Mouse (Mus musculus) thymus, adult 18-20 months (tissue): ENCODE data around the gene Ipo4.

Source experiments
- DNase-seq, 2 experiments: peaks; one replicate each; pipeline ENCODE4 v3.0.0; 2022; ENCODE audit warnings: mixed read lengths in 2 of 2

Ipo4 gene

DNA sequence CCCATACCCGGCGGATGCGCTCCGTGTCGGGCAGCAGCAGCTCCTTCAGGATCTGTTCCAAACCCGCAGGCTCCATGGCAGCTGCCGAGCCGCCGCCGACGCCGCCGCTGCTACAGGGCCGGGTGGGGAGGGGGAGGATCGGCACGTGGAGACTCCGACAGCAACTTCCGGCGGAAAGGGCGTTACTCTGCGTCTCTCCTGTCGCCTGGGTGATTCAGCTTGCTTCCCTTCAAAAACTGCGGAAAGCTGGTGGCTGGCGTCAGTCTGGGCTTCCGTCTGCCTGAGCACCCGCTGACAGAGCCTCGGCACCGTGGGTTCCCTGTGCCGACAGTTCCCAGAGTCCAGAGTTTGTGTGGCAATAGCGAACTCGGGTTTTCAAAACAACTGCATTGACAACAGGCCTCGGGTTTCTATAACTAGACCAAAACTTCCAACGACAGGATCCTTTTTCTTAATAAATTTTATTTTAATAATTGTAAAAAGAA lies at the start of gene Ipo4:
Ipo4 (minus strand) TSS at position 435 of the 485 bp plus-strand sequence.
- peak; percentile 80 to 84 for DNase-seq

DNA sequence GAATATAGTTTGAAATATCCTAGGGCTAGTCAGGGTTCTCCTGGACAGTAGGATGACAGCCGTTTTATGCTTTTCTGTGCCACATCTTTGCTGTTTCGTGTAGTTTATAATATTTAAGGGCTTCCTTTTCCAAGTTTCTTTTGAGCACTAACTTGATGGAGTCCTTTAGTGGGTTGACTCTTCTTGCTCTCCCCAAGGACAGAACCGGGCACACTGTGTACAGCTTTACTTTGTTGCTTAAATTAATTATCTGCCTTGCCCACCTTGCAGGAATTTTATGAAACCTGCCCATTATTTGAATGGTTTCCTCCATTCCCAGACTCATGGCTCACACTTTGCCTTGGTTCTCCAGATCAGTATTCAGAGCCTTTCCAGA lies 46.3 kb upstream of the Ipo4 start:
- DNase-seq = no peak

DNA sequence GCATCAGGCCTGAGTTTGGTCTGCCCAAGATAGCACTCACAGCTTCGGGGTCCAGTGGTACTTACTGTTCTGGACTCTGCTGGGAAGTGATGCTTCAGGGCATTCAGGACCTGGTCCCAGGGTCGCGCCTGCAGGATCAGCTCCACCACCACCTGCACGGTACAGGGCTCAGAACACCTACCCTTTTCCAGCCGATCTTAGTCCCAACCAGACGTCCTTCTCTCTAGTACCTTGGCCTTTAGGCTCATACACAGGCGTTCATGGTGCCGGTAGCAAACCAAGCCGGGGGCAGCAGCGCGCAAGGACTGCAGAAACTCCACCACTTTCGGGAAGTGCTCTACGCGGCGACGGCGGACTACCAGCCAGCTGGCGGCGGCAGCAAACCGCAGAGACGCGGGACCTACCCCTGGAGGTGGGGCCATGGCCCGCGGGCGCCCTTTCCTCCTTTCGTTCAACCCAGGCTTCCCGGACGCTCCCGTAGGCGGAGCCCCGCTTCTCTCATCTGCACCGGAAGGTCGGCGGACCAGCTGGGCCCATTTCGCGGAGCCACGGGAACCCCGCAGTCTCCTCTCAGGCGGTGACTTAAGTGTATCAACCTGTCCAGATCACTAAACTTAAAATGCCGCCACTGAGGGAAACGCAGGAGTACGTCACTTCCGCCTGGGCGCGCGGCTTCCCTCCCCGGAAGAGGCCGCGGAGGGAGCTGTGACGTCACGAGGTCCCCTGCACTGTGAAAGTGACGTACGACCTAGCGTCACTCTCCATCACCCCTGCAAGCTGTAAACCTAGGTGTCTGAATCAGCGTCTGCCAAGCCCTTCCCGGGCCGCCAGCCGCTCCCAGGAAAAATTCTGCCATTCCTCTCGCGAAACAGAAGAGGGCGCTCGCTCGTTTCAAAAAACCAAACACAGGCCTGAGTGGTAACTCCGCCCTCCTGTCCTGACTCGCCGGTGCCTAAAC lies 45.7 kb upstream of the Ipo4 start, which contains the start of gene Tinf2:
Tinf2 (minus strand) TSS at position 661 of the 958 bp plus-strand sequence.
- peak; percentile 86 to 91 for DNase-seq

DNA sequence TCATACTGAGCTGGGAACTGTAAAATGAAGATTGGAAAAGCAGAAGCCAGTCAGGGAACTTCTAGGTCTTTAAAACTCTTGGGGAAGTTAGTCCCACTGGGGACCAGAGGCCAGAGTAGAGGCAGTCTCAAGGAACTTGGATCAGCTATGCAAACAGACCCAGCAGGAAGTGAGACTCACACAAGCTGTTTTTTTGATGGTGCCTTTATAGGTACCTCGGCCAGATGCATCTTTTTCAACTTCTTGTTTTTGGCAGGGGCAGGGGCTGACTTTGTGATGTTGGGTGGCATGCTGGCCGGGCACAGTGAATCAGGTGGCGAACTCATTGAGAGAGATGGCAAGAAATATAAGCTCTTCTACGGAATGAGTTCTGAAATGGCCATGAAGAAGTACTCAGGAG lies 41.9 kb upstream of the Ipo4 start:
- no peak for DNase-seq

DNA sequence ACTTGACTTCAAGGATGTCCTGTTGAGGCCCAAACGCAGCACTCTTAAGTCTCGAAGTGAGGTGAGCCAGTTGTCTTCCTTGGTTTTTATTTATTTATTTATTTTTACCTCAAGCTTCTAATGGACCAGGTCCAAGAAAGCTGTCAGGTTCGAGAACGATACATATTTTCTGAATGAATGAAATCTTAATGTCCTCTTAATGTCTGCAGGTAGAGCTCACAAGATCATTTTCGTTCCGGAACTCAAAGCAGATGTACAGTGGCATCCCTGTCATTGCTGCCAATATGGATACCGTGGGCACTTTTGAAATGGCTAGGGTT lies 36.9 kb upstream of the Ipo4 start:
- no peak for DNase-seq

DNA sequence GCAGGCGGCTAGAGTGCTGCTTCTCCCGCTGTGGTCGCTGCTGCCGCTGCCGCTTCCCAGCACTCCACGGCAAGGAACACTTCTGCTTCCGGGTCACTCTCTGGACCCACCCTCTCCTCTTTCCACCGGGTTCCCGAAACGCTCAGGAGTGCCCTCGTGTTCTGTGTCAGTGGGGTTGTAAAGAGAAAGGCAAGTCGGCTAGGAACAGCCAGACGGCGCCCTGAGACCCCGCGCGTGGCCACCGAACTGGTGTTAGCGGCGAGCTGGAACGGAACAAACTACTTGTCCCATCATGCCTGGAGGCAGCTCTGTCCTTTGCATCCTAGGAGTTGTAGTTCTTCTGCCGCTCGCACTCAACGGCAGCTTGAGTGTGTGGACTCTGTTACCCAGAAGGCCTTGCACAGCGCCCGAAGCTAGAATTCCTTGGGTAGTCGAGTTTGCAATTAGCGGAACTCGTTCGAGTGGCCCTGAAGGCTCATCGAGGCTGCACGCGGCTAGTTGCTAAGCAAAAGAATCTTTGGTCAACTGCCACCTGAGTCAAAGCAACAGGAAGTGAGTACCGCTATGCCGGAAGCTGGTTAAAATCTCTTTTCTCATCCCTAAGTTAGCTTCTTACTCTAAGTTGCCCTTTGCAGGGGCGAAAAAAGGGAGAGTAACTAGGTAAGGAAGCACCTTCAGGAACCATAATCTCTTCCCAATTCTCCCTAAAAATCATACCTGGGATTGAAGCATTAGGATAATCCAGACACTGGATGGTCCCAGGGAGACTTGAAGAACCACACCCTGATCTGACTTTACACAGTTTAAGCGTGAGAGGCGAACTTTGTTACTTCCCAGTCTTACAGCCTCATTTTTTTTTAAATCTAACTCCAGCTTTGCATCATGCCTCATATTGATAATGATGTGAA lies 36.3 kb upstream of the Ipo4 start, which contains the start of the genes Gmpr2 and Nedd8:
Gmpr2 (plus strand) TSS at position 109 of the 908 bp plus-strand sequence.
Nedd8 (minus strand) TSS at position 292 of the 908 bp plus-strand sequence.
- DNase-seq = peak; percentile 83 to 89

DNA sequence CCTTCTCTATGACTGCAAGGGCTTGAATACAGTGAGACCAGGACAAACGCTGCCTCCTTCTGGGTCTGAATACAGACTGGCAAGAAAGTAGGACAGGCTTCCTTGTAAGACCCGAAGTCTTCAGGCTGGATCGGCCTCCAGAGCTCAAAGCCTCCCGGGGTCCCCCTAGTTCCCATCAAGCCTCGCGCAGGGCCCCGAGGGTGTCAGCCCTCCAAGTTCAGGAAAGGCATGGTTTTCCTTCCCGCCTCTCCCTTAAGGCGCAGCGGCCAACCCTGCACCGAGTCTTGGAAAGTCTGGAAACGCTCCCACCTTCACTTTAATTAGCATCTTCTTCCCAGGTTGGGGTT lies 35.7 kb upstream of the Ipo4 start:
- no peak for DNase-seq

DNA sequence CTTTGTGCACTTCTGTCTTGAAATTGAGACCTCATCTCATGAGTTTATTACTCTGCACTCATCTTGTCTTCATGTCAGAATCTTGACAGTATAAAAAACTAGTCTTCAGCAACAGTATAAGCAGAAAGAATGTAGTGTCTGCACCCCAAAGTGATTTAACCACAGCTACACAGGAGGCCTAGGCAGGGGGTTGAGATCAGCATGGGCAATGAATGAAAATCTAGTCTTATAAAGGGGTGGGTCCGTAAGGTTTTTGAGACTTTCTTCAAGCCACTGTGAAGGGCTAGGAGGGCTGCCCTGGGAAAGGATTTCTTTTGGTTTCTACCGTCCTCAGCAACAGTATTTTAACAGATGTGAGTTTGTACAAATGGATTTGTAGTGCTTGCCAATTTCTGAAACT lies 24.9 kb upstream of the Ipo4 start:
- DNase-seq = no peak

DNA sequence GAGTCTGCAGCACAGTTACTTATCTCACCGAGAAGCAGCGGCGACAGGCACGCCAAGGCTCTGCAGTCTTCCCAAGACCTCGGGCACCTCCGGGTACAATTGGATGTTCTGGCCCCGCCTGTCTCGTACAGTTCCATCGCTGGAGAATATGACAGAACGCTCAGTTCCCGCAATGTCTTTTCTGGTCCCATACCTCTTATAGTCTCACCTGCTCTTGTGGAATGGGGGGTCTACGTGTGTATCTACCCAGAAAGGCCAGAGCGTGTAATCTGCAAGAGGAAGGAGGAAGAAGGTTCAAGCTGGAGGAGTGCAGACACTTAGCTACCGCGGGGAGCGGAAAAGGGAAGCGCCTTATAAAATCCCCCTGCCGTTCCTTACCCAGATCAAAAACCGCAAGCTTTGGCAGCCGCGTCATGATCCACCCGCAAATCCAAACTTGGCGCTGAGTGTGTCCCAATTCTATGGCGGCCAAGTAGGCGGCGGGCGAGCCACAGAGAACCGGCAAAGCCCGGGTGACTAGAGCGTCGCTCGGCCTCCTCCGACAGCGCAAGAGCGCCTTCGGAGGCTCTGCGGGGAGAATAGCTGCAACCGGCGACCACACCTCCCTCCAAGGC lies 24.3 kb upstream of the Ipo4 start, which contains the start of gene Mdp1:
Mdp1 (minus strand) TSS at position 549 of the 614 bp plus-strand sequence.
- peak; percentile 54 to 58 for DNase-seq

DNA sequence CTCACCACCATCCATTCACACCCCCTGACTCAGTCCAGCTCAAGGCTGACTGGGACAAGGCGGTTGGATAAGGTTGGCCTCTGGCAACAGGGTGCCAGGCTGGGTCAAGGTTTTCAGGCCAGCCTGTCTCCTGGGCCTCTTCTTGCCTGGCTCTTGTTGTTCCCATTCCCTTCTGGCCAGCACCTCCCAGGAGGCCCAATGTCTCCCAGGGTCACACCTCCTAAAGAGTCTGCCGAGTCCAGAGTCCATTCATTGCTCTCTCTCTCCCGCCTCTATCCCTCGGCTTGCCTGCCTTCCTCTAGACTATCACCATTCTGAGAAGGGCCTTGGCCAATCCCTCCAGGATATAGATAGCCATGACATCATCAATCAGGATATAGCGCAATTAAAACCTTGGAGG lies 22.3 kb upstream of the Ipo4 start:
- DNase-seq = no peak

DNA sequence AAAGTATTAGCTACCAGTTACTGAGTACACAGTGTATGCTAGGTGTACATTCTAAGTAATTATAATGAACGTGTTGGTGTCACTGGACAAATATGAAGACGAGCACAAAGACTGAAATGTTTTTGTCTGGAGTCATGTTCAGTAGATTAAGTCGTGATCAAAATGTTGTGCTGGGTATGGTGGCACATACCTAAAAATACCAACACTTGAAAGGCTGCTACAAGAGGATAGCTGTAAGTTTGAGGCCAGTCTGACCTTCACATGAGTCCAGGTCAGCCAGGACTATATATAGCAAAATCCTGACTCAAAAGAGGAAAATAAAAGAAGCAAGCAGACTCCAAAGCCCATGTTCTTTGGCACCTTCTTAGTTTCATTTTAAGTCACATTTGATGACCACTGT lies 21.2 kb upstream of the Ipo4 start:
- no peak for DNase-seq

DNA sequence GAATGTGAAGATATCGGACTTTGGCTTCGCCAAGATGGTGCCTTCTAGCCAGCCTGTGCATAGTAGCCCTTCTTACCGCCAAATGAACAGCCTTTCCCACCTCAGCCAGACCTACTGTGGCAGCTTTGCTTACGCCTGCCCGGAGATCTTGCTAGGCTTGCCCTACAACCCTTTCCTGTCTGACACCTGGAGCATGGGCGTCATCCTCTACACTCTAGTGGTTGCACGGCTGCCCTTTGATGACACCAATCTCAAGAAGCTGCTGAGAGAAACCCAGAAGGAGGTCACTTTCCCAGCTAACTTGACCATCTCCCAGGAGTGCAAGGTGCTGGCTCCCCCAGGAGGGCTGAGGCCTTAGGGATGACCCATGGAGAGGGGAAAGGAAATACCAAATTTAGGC lies 15.8 kb upstream of the Ipo4 start:
- peak in 1 of 2 experiments; percentile 38 for DNase-seq

DNA sequence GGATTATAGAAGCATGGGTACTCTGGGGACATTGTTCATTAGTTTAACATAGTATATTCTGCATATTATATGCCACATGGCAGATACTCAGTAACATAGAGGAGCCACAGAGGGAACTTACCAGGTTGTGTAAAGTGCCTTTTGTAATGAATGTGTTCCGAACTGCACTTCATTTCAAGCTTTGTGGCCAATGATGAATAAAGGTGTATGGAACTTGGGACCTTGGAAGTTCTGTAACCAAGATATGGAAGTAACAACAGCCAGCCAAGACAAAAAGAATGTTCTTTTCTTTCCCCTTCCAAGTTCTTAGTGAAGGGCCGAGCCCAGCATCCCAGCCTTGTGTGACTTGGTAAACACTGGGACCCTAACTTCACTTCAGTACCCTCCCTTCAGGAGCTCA lies 14.1 kb upstream of the Ipo4 start, which contains the start of gene Tssk4:
Tssk4 (plus strand) TSS at position 301 of the 400 bp plus-strand sequence.
- no peak for DNase-seq

DNA sequence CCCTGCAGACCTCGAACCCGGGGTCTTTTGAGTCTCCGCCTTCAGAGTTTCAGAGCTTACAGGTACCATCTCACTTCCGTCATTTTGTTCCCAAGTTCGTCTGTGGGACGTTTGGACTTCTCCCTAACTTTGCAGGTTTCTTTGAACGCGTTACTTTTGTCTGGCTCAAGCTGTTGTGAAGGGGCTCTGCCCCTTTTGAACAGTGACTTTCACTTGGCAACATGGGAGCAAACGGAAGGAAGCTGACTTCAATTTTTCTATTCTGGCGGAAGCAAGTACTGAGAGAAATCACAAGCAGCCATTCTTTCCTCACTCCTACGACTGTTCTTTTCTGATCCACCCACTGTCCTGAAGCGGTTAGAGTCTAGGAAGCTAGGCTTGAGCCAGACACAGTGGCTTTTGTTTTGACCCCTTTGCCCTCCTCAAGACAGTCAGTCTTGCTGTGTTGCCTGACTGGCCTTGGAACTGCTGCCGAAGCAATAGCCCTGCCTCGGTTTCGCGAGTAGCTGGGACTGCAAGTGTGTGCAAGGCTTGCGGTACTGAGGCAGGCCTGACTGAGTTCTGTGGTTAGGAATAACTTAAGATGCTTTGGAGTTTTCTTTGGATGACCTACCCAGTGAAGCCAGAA lies 8.6 kb upstream of the Ipo4 start:
- DNase-seq = no peak

DNA sequence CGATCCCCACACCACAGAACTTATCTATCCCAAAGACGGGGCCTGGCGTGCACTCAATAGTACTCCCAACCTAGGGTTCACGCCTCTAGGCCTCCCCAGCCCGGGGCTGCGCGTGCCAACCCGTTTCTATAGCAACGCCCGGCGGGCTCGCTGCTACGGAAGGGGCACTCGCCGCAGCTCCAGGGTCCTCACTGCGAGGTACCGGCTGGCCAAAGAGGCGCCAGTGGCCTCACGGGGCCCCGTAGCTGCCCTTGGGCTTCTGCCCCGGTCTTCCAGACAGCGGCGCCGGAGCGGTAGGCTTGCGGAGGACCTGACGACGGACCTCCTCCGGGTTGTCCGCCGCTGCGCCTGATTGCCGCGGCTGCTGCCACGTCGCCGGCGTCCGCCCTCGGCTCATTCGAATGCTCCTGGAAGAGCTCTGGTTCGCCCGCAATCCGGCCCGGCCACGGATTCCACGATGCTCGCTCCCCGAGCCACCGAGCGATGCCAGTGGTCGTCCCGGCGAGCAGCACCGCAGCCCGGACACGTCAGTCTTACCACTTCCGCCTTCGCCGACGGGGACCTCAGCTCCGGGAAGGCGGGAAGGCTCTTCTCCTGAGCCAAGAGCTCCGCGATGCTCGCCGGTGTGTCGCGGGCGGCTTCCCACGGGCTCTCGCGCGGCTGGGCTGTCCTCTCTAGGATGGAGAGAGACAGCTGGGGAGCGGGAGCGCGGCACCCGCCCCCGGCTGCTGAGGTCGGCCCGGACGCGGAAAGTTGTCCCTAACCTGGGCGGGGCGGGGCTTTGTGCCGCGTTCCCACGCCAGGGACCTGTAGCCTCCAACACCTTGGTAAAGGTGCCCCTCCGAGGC lies 7.5 kb upstream of the Ipo4 start, which contains the start of gene Tm9sf1:
Tm9sf1 (minus strand) TSS at position 747 of the 848 bp plus-strand sequence.
- DNase-seq = peak; percentile 71 to 78

DNA sequence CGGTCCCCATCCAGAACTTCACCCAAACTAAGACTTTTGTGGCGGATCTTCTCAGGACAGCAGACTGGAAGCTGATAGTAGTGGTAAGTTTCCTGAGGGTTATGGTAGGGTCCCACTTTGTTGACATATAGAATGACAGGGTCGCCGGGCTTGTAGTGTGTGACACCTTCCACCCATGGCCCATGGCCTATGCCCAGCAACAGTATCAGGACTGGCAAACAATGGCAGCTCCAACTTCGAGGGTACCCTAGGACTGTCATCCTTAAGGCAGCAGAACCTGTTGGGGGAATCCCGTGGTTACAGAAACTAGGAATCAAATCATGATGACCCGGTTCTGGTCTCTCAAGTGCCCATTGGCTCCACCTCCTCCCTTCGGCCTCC lies 6.9 kb upstream of the Ipo4 start:
- DNase-seq = no peak

DNA sequence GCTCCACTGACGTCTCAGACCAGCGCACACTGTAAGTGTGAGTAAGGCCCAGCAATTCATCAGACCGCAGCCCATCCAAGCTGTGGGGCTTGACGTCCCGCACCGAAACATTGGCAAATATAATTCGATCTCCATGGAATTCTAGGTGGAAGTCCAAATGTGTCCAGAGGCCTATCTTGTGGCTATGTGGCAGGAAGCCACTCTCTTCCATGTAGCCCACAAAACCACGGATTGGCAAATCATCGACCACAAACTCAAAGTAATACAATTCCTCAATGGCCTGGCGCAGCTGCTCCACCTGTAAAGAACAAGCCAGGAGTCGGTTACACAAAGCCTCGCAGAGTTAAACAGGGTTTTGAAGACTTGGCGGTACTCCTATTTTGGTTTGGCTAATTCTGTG lies 5.5 kb upstream of the Ipo4 start:
- no peak for DNase-seq

DNA sequence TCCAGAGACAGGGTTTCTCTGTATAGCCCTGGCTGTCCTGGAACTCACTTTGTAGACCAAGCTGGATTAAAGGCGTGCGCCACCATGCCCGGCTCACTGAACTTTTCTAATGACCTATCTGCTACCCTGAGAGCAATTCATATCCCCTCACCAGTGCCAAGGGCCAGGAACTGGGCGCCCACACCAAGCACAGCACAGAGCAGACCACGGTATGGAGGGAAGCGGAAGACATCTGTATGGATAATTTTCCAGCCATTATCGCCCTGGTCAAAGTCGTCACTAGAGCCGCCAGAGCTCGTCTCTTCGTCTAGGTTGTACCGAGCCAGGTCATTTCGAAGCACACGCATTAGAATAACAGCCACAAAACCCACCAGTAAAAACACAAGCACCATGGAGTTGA lies 5.1 kb upstream of the Ipo4 start:
- DNase-seq = no peak

DNA sequence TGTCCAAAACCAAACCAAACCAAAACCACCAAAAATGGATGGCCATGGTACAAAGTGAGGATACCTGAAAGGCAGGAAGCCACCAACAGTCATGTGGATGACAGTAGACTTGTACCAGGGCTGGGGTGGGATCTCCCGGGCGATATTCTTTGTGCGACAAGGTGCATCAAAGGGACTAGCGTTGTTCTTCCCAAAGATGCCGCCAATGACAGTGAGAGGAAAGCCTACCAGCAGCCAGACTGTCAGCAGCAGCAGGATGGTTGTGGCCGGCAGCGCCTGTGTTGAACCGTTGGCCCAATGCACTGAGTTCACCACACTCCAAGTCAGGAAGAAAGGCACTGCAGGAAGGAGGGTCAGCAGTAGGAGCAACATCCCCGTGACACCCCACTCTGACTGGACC lies 2.0 kb upstream of the Ipo4 start, which contains the start of gene Gm49378:
Gm49378 (minus strand) TSS at position 101 of the 400 bp plus-strand sequence.
- no peak for DNase-seq

DNA sequence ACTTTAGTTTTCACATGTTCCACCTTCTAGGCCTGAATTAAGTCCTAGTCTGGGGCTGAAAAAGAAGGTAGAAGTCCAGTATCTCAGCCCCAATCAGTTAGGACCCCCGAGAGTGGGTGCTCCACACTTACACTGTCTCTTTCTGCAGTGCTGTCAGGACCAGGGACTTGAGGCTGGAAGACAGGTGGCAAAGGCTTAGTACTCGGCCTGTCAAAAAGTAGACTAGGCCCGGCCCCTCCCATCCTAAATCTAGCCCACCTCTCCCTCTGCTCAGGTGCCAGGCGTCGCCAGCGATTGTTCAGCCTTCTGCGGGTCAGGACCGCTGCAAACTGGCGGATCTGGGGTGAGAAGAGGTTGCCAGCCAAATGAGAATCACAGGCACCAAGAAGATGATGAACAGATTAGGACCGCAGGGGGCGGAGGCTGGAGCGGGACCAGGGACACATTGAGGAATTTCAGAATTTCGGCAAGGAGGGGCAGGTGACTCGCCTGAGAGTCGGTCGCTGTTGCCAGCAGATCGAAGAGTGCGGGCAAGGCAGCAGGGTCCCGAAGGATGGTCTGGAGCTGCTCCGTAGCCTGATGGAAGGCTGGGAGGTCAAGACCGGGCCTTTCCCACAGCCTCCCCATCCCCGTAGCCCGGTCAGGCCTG lies 759 bp downstream of the Ipo4 start:
- DNase-seq = no peak

DNA sequence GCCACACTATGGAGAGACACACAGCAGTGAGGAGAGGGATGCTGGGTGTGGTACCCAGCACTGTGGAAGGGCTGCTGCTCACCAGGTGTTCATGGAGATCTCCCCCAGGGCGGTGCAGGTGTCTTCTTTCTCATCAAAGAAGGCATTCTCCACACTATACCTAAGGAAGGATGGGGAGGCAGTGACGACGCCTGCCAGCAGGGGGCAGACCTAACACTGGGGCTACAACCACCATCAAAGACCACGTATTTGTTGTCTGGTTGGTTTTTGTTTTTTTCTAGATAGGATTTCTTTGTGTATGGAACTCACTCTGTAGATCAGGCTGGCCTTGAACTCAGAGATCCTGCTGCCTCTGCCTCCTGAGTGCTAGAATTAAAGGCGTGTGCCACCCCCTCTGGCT lies 6.4 kb downstream of the Ipo4 start:
- DNase-seq = peak; percentile 47 to 57
